Mouse (Mus musculus) stomach, postnatal 0 days (tissue): Measurements from ENCODE around the gene Rps6ka5.

Experiments used
- CTCF ChIP-seq: IDR thresholded peaks from 2 replicates; pipeline ENCODE4 v1.5.1; 2016; ENCODE audit warnings: antibody characterized with exemption, low read depth, mild to moderate bottlenecking, moderate library complexity
- EP300 ChIP-seq: optimal IDR thresholded peaks from 2 replicates; pipeline ENCODE3; 2016; ENCODE audit warnings: antibody characterized with exemption

DNA sequence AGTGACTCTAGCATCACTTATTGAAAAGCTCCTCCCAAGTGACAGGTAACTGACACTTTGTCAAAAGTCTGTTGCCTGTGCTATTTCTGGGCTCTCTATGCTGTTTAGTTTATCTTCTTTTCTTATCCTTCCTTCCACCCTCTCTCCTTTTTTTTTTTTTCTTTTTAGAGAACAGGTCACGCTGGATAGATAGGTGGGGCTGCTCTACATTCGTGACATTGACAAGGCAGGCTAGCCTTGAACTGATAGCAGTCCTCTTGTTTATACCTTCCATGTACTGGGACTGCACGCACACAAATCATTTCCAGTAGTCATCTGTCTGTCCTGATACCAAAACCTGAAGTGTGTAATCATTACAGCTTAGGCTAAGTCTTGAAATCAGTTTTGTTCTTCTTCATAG is 132.1 kb downstream of the Rps6ka5 start:
- TF ChIP-seq CTCF: no peak
- no peak for TF ChIP-seq EP300
